Mouse (Mus musculus) inflammation-experienced regulatory T-cells (primary cell): ENCODE measurements around the gene Nlrp4c. TPM values are rescaled to one million over a fixed set of nuclear protein-coding genes. Genes with fewer than 3 reads are reported as not detected.

ENCODE experiments used
- polyA plus RNA-seq, 2 experiments: library from polyadenylated mRNA; unstranded; fragments of 100-300 nt; shearing (Covaris generic); gene quantifications; one replicate each; pipeline ENCODE4 v1.2.1; 2017

Nlrp4c gene
- 1 to 10 TPM in 1 of 2 experiments, under 1 TPM in 1; 0.17 to 1.1 TPM for polyA plus RNA-seq

GRCm38 (mm10) chr7:6044861-6045260 is at the start of gene Nlrp4c:
Nlrp4c (plus strand) TSS chr7:6045161.

GRCm38 (mm10) chr7:6010910-6011309 is 34.1 kb upstream of the Nlrp4c start, which contains the start of gene Vmn1r65:
Vmn1r65 (minus strand) TSS chr7:6011010.

Other genes with a start within 250 kb of the Nlrp4c start
- gene Vmn1r63, start 239.7 kb upstream of the Nlrp4c start, polyA plus RNA-seq = not detected
- gene Vmn1r64, start 160.6 kb upstream of the Nlrp4c start, polyA plus RNA-seq = not detected
- under 1 TPM in 1 of 2 experiments, not detected in 1; 0.10 TPM for gene Vmn1r65, start 34.2 kb upstream of the Nlrp4c start, polyA plus RNA-seq
- gene Zfp787, start 110.8 kb downstream of the Nlrp4c start, polyA plus RNA-seq = 10 to 100 TPM; 40.9 to 46.6 TPM
- gene Zfp444, start 127.1 kb downstream of the Nlrp4c start, polyA plus RNA-seq = 10 to 100 TPM; 33.6 to 45.1 TPM
- gene Galp, start 151.9 kb downstream of the Nlrp4c start, polyA plus RNA-seq = not detected
- gene Zscan5b, start 177.1 kb downstream of the Nlrp4c start, polyA plus RNA-seq = 1 to 10 TPM in 1 of 2 experiments, not detected in 1; 4.8 TPM
- not detected for gene Epp13, start 207.5 kb downstream of the Nlrp4c start, polyA plus RNA-seq
- gene Zfp667, start 241.4 kb downstream of the Nlrp4c start, polyA plus RNA-seq = 1 to 10 TPM; 5.1 to 5.5 TPM